Mouse (Mus musculus): ENCODE results near the gene Pias4. TPM values are rescaled to one million over a fixed set of nuclear protein-coding genes. Genes with fewer than 3 reads are reported as not detected.

The Pias4 gene
- polyA plus RNA-seq, 1 experiment from 2014 or later, result 44.9 TPM

DNA sequence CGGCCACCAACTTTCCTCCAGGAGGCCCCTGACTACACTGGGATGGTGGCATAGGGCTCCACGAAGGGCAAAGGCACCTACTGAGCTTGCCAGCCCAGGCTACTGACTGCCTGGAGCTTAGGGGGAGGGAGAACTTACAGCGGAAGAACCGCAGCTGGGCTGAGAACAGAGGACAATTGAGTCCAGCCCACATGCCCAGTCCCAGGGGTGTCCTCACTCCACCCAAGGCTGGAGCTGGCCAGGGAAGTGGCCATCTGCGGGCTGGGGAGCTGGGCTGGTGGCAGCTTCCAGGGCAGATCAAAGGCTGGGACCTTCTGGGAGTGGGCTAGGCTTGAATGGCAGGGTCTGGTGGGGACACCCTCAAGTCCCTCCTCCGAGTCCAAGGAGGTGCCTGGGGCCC lies 13.0 kb downstream of the Pias4 start:
- 78% methylated on average over 6 of the region's 6 CpGs for WGBS
- no peak for ATAC-seq (ENCODE audit: insufficient read depth, low FRiP score, low read depth)
- Histone ChIP-seq H3K4me1 (peaks cover 7% of the 10 kb centered on the region; the same call in 1 of the 2 replicates), H3K27ac (peak overlapping the region; percentile 63), H3K9me3 (no peaks in the 10 kb centered on the region), H3K27me3 (replicated peaks) (no peaks in the 10 kb centered on the region), H3K4me3 (replicated peaks) (no peak overlapping the region), H3K36me3 (peaks cover 68% of the 10 kb centered on the region), H3K4me2 (no peak overlapping the region), H3K9ac (no peak overlapping the region)

DNA sequence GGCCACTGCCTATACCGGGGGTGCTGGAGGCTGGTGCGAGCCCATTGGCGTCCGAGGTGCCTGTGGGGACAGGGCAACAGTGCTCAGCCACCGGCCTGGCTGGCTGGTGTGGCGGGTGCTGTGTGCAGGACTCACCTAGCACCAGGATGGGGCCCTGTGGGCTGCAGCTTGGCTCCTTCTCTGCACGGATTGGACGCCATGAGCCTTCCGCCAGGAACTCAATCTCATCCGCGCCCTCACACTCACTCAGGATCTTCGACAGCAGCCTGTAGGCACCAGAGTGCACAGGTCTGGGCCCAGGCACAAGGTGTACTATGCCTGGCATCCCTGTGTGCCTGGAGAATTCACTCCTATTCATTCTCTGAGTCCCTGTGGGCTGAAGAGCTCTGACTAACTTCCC lies 13.4 kb downstream of the Pias4 start:
- Histone ChIP-seq H3K9ac (no peak overlapping the region), H3K27ac (peak overlapping the region; percentile 63; the same call in 1 of the 2 replicates)
- 89% methylated on average over 12 of the region's 12 CpGs for WGBS

DNA sequence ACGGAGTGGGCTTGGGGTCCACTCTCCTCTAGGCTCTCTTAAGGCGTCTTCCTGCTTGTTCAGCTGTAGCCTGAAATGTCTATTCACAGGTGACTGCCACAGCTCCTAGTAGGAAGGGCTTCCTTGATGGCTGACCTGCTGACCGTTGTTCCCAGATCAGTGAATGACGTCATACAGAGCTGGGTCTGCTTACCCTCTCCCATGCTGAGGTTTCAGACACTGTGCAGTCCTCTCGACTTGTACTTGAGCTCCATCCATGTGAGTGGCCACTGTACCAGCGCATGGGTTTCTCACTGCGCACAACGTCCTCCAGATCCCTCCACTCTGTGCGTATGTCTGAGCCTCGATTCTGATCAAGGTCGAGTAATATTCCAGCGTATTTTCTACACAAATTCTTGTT lies 15.1 kb downstream of the Pias4 start:
- H3K4me1 ChIP-seq, result peaks cover 7% of the 10 kb centered on the region; the same call in 1 of the 2 replicates
- no peak overlapping the region for H3K4me3 ChIP-seq (replicated peaks)
- H3K36me3 ChIP-seq, result peaks cover 81% of the 10 kb centered on the region
- H3K9me3 ChIP-seq, result no peaks in the 10 kb centered on the region
- H3K9ac ChIP-seq, result no peak overlapping the region
- 69% methylated on average over 12 of the region's 12 CpGs for WGBS
- no peak for ATAC-seq (ENCODE audit: insufficient read depth, low FRiP score, low read depth)
- no peak overlapping the region for H3K4me2 ChIP-seq
- no peaks in the 10 kb centered on the region for H3K27me3 ChIP-seq (replicated peaks)
- H3K27ac ChIP-seq, result peak overlapping the region; percentile 59

More for the DNA sequence above, 13.4 kb downstream of the Pias4 start:
- H3K36me3 ChIP-seq, result peaks cover 72% of the 10 kb centered on the region
- H3K4me3 ChIP-seq (replicated peaks), result no peak overlapping the region
- no peak overlapping the region for H3K4me2 ChIP-seq
- ATAC-seq (ENCODE audit: insufficient read depth, low FRiP score, low read depth), result no peak
- peaks cover 7% of the 10 kb centered on the region; the same call in 1 of the 2 replicates for H3K4me1 ChIP-seq
- no peaks in the 10 kb centered on the region for H3K9me3 ChIP-seq
- H3K27me3 ChIP-seq (replicated peaks), result no peaks in the 10 kb centered on the region

DNA sequence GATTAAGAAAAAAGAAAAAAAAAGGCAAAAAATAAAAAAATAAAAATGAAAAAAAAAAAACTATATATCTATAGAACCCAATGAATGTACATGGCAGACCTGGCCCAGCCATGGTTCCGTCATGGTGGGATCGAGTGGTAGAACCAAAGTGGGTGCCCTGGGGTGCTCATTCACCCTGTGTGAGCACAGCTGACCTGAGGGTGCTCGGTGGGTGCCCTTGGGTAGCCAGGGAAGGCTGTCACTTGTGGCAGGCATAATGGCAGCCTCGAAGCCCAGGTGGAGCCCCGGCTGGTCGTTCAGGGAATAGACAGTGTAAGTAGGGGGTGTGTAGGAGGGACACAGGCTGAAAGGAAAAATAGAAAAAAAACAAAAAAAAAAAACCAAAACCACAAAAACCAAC lies 16.5 kb downstream of the Pias4 start:
- Histone ChIP-seq H3K9ac (no peak overlapping the region), H3K27me3 (replicated peaks) (no peaks in the 10 kb centered on the region), H3K36me3 (peaks cover 81% of the 10 kb centered on the region), H3K4me3 (replicated peaks) (no peak overlapping the region), H3K27ac (no peak overlapping the region), H3K9me3 (no peaks in the 10 kb centered on the region), H3K4me2 (no peak overlapping the region), H3K4me1 (peaks cover 16% of the 10 kb centered on the region; the same call in 1 of the 2 replicates)
- 74% methylated on average over 6 of the region's 6 CpGs for WGBS
- ATAC-seq (ENCODE audit: insufficient read depth, low FRiP score, low read depth), result no peak

DNA sequence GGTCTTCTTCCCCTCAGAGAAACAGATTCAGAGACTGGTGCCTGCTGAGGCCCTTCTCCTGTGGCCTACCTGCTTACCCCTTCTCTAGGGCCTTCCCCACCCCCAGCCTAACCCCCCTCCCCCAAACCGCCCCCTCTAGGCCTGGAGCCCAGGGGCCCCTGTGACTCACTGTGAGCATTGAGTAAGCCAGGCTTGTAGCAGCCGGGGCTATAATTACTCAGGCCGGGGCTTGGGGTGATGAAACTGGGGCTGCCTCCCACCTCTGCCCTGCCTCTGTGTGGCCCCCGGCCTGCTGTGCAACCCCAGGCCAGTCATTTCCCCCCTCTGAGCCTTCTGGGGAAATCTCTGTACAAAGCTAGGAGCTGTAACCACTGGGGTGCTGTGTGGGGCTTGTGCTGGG lies 21.4 kb downstream of the Pias4 start:
- peak overlapping the region; percentile 84 for H3K27ac ChIP-seq
- H3K36me3 ChIP-seq, result peaks cover 75% of the 10 kb centered on the region
- peak overlapping the region; percentile 38 for H3K4me2 ChIP-seq
- H3K27me3 ChIP-seq (replicated peaks), result no peaks in the 10 kb centered on the region
- peak overlapping the region; percentile 12; the same call in 1 of the 2 replicates for H3K4me3 ChIP-seq (replicated peaks)
- ATAC-seq (ENCODE audit: insufficient read depth, low FRiP score, low read depth), result peak; percentile 11
- H3K4me1 ChIP-seq, result peaks cover 35% of the 10 kb centered on the region
- H3K9me3 ChIP-seq, result no peaks in the 10 kb centered on the region
- whole genome bisulfite sequencing, result 65% methylated on average over 4 of the region's 4 CpGs
- H3K9ac ChIP-seq, result no peak overlapping the region; the same call in 1 of the 2 replicates

DNA sequence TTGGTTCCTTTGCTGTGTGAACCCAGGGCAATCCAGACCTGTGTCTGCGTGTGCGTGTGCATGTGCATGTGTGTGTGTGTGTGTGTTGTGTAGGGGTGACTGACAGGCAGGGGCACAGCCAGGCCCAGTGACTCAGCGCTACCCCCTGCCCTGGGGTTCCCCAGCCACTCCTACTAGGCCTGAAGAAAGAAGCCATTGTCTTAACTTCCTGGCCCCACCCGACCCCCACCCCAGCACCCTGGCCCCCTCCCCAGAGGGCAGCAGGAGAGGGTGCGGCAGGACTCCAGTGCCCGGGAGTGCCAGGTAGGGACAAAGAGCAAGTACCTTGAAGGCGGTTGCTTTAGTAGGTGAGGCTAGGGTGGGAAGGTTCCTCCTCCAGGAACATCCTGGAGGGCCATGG lies 21.9 kb downstream of the Pias4 start:
- peak overlapping the region; percentile 84 for H3K27ac ChIP-seq
- ATAC-seq (ENCODE audit: insufficient read depth, low FRiP score, low read depth), result peak; percentile 54
- peaks cover 75% of the 10 kb centered on the region for H3K36me3 ChIP-seq
- peak overlapping the region; percentile 12; the same call in 1 of the 2 replicates for H3K4me3 ChIP-seq (replicated peaks)
- H3K4me2 ChIP-seq, result peak overlapping the region; percentile 38
- no peaks in the 10 kb centered on the region for H3K9me3 ChIP-seq
- H3K9ac ChIP-seq, result no peak overlapping the region
- WGBS, result 67% methylated on average over 7 of the region's 7 CpGs
- no peaks in the 10 kb centered on the region for H3K27me3 ChIP-seq (replicated peaks)
- H3K4me1 ChIP-seq, result peaks cover 40% of the 10 kb centered on the region

DNA sequence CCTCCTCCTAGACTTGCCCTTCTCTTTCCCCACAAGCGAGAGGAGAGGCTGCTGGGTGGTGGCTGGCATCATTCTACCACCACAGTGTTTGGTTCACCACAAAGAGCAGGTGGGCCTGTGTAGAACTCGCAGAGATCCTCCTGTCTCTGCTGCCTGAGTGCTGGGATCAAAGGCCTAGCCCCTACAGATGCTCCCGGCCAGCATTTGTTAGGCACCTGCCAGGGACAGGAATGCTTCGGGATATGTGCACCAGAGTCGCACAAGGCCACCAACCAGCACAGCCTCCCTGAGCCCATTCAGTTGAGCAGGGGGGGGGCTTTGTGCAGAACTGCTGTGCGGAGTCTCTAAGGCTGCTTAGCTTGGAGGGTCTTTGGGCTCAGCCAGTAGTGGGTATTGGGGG lies 22.4 kb downstream of the Pias4 start:
- Histone ChIP-seq H3K9ac (no peak overlapping the region), H3K27me3 (replicated peaks) (no peaks in the 10 kb centered on the region), H3K4me2 (peak overlapping the region; percentile 38; the same call in 1 of the 2 replicates), H3K9me3 (no peaks in the 10 kb centered on the region), H3K36me3 (peaks cover 72% of the 10 kb centered on the region), H3K4me3 (replicated peaks) (peak overlapping the region; percentile 12; the same call in 1 of the 2 replicates), H3K4me1 (peaks cover 45% of the 10 kb centered on the region), H3K27ac (peak overlapping the region; percentile 84)
- 91% methylated on average over 6 of the region's 6 CpGs for whole genome bisulfite sequencing
- no peak for ATAC-seq (ENCODE audit: insufficient read depth, low FRiP score, low read depth)

DNA sequence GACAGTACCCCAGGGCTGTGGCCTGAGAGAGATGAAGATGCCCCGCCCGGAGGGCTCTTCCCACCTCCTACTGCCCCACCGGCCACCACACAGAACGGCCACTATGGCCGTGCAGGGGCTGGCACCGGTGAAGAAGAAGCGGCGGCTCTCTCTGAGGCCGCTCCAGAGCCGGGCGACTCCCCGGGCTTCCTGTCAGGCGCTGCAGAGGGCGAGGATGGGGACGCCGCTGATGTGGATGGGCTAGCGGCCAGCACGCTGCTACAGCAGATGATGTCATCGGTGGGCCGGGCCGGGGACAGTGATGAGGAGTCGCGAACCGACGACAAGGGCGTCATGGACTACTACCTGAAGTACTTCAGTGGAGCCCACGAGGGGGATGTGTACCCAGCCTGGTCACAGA lies 23.1 kb downstream of the Pias4 start:
- Histone ChIP-seq H3K9ac (no peak overlapping the region), H3K4me2 (no peak overlapping the region), H3K4me3 (replicated peaks) (no peak overlapping the region), H3K36me3 (peaks cover 65% of the 10 kb centered on the region), H3K27me3 (replicated peaks) (no peaks in the 10 kb centered on the region), H3K9me3 (no peaks in the 10 kb centered on the region), H3K27ac (peak overlapping the region; percentile 84; the same call in 1 of the 2 replicates), H3K4me1 (peaks cover 51% of the 10 kb centered on the region)
- ATAC-seq (ENCODE audit: insufficient read depth, low FRiP score, low read depth), result no peak
- 91% methylated on average over 27 of the region's 27 CpGs for WGBS

DNA sequence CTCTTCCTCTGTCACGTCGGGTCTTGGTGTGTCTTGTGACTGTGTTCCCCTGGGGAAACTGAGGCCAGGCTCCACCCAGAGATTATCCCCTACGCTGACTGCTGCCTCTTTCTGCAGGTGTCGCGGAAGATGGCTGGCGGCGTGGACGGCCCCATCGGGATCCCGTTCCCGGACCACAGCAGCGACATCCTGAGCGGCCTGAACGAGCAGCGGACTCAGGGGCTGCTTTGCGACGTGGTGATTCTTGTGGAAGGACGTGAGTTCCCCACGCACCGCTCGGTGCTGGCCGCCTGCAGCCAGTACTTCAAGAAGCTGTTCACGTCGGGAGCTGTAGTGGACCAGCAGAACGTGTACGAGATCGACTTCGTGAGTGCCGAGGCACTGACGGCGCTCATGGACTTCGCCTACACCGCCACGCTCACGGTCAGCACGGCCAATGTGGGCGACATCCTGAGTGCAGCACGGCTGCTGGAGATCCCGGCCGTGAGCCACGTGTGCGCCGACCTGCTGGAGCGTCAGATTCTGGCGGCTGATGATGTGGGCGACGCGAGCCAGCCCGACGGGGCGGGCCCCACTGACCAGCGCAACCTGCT lies 23.8 kb downstream of the Pias4 start:
- 93% methylated on average over 52 of the region's 52 CpGs for WGBS
- no peak for ATAC-seq (ENCODE audit: insufficient read depth, low FRiP score, low read depth)
- H3K4me3 ChIP-seq (replicated peaks), result no peak overlapping the region
- H3K27me3 ChIP-seq (replicated peaks), result no peaks in the 10 kb centered on the region
- H3K36me3 ChIP-seq, result peaks cover 60% of the 10 kb centered on the region
- no peaks in the 10 kb centered on the region for H3K9me3 ChIP-seq
- no peak overlapping the region for H3K9ac ChIP-seq
- H3K4me2 ChIP-seq, result no peak overlapping the region
- no peak overlapping the region for H3K27ac ChIP-seq
- H3K4me1 ChIP-seq, result peaks cover 59% of the 10 kb centered on the region

DNA sequence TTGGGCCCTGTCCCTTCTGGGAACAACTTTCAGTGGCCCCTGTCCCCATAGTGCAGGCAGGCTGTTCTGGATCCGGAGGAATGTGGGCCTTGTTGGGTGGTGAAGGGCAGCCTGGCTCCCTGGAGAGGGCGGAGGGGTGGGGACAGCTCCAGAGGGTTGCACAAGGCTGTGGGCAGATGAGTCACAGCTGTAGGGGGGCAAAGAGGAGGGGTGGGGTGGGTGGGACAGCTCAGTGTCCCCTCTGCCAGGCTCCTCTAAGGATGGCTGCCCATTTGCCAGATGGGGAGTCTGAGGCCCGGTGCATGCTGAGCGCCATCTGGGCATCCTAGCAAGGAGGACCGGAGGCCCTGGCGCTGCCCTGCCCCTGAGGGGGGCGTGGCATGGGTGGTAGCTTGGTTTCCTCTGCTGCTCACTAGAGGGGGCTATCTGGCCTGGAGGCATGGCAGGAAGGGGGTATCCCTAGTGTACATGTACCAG lies 24.5 kb downstream of the Pias4 start:
- Histone ChIP-seq H3K4me2 (peak overlapping the region; percentile 82; the same call in 1 of the 2 replicates), H3K27me3 (replicated peaks) (no peaks in the 10 kb centered on the region), H3K4me1 (peaks cover 61% of the 10 kb centered on the region), H3K9me3 (no peaks in the 10 kb centered on the region), H3K4me3 (replicated peaks) (no peak overlapping the region), H3K36me3 (peaks cover 52% of the 10 kb centered on the region), H3K27ac (peak overlapping the region; percentile 87), H3K9ac (0 out of 2 replicates have a peak overlapping the region, but pooled peaks have one; percentile 4)
- no peak for ATAC-seq (ENCODE audit: insufficient read depth, low FRiP score, low read depth)
- 82% methylated on average over 7 of the region's 7 CpGs for WGBS

DNA sequence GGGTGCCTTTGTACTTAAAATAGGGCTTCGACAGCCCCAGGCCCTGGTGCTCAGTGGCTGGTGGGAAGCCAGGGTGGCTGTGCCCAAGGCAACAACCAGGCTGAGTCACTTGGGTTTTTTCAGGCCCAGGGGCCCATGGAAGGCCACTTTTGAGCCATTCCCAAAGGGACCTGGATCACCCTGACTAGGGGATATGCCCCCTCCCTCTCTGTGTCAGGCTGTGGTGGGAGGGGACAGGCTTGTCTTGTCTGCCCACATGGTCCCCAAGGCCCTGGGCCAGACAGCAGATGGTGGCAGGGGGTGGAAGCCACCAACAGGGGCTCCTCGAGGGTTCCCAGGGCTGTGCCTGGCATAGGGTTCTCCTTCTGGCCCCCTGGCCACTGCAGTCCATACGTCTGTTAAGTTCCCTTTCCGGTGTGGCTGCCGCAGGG lies 25.2 kb downstream of the Pias4 start:
- no peaks in the 10 kb centered on the region for H3K27me3 ChIP-seq (replicated peaks)
- WGBS, result 72% methylated on average over 5 of the region's 5 CpGs

DNA sequence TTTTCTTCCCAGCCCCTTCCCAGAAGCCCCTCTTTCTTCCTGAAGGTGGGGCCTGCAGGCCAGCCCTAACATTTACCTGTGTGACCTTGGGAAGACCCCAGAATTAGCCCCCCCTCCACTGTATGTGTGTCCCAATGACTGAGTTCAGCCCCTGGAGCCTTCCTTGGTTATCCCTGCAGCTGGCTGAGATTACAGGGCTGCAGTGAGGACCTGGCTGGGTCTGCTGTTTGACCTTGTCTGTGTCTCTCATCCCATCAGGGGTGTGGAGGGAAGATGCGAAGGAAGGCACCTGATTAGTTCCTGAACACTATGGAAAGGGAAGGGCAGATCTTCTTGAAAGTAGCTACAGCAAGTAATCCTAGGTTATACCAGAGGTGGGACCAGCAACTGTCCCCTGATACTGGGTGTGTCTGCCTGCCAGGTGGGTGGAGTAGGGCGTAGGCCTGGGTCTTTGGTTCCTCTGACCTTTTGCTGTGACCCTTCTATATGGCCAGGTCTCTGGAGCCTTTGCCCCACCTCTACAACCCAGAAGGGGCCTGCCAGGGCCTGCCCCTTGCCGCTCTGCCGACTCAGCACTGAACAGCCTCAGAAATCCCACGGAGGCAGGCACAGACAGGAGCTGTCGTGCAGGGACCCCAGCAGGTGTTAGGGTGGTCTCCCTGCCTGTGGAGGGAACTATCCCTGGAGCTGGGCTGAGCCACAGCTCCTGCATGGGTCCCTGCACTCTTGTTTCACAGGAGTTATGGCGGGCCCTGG lies 26.1 kb downstream of the Pias4 start:
- H3K9ac ChIP-seq, result peak overlapping the region; percentile 10; the same call in 1 of the 2 replicates
- H3K4me3 ChIP-seq (replicated peaks), result peak overlapping the region; percentile 81
- peak overlapping the region; percentile 87 for H3K27ac ChIP-seq
- ATAC-seq (ENCODE audit: insufficient read depth, low FRiP score, low read depth), result no peak
- H3K27me3 ChIP-seq (replicated peaks), result no peaks in the 10 kb centered on the region
- peaks cover 56% of the 10 kb centered on the region for H3K4me1 ChIP-seq
- H3K9me3 ChIP-seq, result no peaks in the 10 kb centered on the region
- H3K4me2 ChIP-seq, result peak overlapping the region; percentile 82
- WGBS, result 68% methylated on average over 7 of the region's 7 CpGs
- peaks cover 37% of the 10 kb centered on the region for H3K36me3 ChIP-seq

More for the DNA sequence above, 25.2 kb downstream of the Pias4 start:
- Histone ChIP-seq H3K4me3 (replicated peaks) (no peak overlapping the region), H3K4me1 (peaks cover 61% of the 10 kb centered on the region), H3K36me3 (peaks cover 46% of the 10 kb centered on the region), H3K27ac (peak overlapping the region; percentile 87), H3K9me3 (no peaks in the 10 kb centered on the region), H3K4me2 (peak overlapping the region; percentile 82), H3K9ac (0 out of 2 replicates have a peak overlapping the region, but pooled peaks have one; percentile 4)
- no peak for ATAC-seq (ENCODE audit: insufficient read depth, low FRiP score, low read depth)

Data from stomach, embryonic 15.5 days (tissue).